Mouse (Mus musculus) right cerebral cortex, postnatal 14 days (tissue): ENCODE results near the gene Ap1s1.
A peak's percentile ranks its signal among the peaks of the same experiment; 100 is the strongest.

ENCODE experiments used
- DNase-seq: peaks from one replicate; pipeline ENCODE4 v3.0.0; 2022

Ap1s1 gene

GRCm38 (mm10) chr5:137015913-137016312 is 30.0 kb downstream of the Ap1s1 start:
- no peak for DNase-seq

- DNase-seq, result no peak
Observed at GRCm38 (mm10) chr5:137012401-137012950, 33.5 kb downstream of the Ap1s1 start.

GRCm38 (mm10) chr5:137009988-137010387 is 35.9 kb downstream of the Ap1s1 start:
- peak; percentile 69 for DNase-seq

- no peak for DNase-seq
Observed at GRCm38 (mm10) chr5:137007276-137007675, 38.7 kb downstream of the Ap1s1 start.

- no peak for DNase-seq
Observed at GRCm38 (mm10) chr5:137000612-137001011, 45.3 kb downstream of the Ap1s1 start.

- no peak for DNase-seq
Observed at GRCm38 (mm10) chr5:136999449-136999848, 46.5 kb downstream of the Ap1s1 start.

- no peak for DNase-seq
Observed at GRCm38 (mm10) chr5:136989801-136990200, 56.1 kb downstream of the Ap1s1 start.

- peak; percentile 75 for DNase-seq
Observed at GRCm38 (mm10) chr5:136988420-136988819, 57.5 kb downstream of the Ap1s1 start.

GRCm38 (mm10) chr5:136987934-136988271 is 58.0 kb downstream of the Ap1s1 start, which contains the start of gene Znhit1:
Znhit1 (minus strand) TSS chr5:136988021.
- no peak for DNase-seq

GRCm38 (mm10) chr5:136987138-136987933 is 58.6 kb downstream of the Ap1s1 start:
- DNase-seq, result peak; percentile 68

GRCm38 (mm10) chr5:136986695-136987137 is 59.2 kb downstream of the Ap1s1 start, which contains the start of gene Plod3:
Plod3 (plus strand) TSS chr5:136987019.
- DNase-seq, result peak; percentile 98
